Mouse (Mus musculus) embryonic fibroblast, embryonic 13.5 days (primary cell): ENCODE data around the gene Rbx1.

Experiments
- CTCF ChIP-seq: IDR thresholded peaks from 2 replicates; pipeline ENCODE4 v1.5.1; 2011; ENCODE audit warnings: mild to moderate bottlenecking, control low read depth, low read length, moderate library complexity, borderline replicate concordance; ENCODE audit not compliant: insufficient read depth
- POLR2A ChIP-seq: IDR thresholded peaks from 2 replicates; pipeline ENCODE4 v1.6.1; 2011; ENCODE audit warnings: low read depth, mild to moderate bottlenecking, control low read depth, low read length, moderate library complexity

DNA sequence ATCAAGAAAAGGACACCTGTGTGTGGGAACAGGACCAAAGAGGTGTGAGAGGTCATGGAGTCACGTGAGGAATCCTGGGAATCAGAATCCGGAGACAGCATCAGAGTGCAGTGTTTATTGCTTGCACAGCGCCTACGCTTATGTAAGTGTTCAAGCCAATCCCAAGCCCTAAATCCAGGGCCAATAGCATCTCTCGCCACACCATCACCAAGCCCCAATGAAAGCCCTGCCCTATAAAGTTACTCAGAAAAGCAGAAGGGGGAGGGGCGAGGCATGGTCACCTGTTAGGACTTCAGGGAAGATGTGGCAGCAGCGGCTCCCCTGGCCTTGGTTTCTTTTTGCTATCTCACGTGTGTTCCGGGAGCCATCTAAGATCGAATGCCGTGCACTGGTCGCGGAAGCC lies 14.9 kb downstream of the Rbx1 start:
- TF ChIP-seq POLR2A = no peak
- TF ChIP-seq CTCF = no peak
